ENCODE assay signal across 8 mouse cellular contexts in the genomic region with DNA sequence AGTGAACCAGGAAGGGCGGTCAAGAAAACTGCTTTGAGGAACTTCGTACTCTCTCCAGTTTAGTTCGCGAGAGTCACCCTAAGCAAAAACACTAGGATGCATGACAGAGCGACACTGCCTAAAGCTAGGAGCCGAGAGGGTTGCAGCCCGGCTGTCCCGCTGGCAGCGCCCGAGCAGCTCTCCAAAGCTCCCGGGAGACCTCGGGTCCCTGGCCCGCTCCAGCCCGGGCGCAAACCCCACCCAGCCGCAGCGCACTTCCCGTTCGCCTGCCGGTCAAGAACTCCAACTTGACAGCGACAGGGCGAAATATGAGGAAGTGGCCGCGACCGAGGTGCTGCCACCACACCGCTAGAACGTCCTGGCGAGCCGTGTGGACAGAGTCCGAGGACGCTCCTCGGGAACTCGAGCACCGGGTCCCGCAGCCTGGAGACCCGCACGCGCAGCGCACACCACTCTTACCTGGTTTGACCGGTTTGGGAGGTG. TPM values are rescaled to one million over a fixed set of nuclear protein-coding genes. Genes with fewer than 3 reads are reported as not detected.
A peak's percentile ranks its signal among the peaks of the same experiment; 100 is the strongest.
DNase-seq lines count a peak whose midpoint lies in the region; ATAC-seq and TF ChIP-seq lines count a peak whose summit lies in the region.

No protein-coding gene starts in this region.

- H3K27me3 ChIP-seq in neural tube, embryonic 11.5 days (ENCODE audit: control insufficient read depth, insufficient read depth, low read length): no peaks in the 10 kb centered on the region
- H3K27me3 ChIP-seq in erythroblast, embryonic 14.5 days (ENCODE audit: control insufficient read depth): no peaks in the 10 kb centered on the region
- no peaks in the 10 kb centered on the region for H3K27me3 ChIP-seq in heart, embryonic 15.5 days
- H3K27me3 ChIP-seq in kidney, postnatal 0 days (ENCODE audit: insufficient read depth, low read length): no peaks in the 10 kb centered on the region
- H3K27me3 ChIP-seq in liver, embryonic 15.5 days: no peaks in the 10 kb centered on the region

- peak overlapping the region; percentile 69 for H3K9ac ChIP-seq in neural tube, embryonic 11.5 days (ENCODE audit: low read length)
- peak overlapping the region; percentile 78 for H3K9ac ChIP-seq in heart, embryonic 15.5 days
- peak overlapping the region; percentile 83 for H3K9ac ChIP-seq in kidney, postnatal 0 days (ENCODE audit: low read depth, low read length)
- peak overlapping the region; percentile 85 for H3K9ac ChIP-seq in liver, embryonic 15.5 days

- peak overlapping the region; percentile 84 for H3K4me2 ChIP-seq in neural tube, embryonic 11.5 days (ENCODE audit: low read depth)
- H3K4me2 ChIP-seq in heart, embryonic 15.5 days: peak overlapping the region; percentile 77
- H3K4me2 ChIP-seq in kidney, postnatal 0 days (ENCODE audit: low read length): peak overlapping the region; percentile 61
- peak overlapping the region; percentile 93 for H3K4me2 ChIP-seq in liver, embryonic 15.5 days

- no peak for TF ChIP-seq CTCF in kidney, postnatal 0 days (IDR thresholded peaks at IDR 0.05; ENCODE audit: low read depth)

- no peaks in the 10 kb centered on the region for H3K4me1 ChIP-seq in neural tube, embryonic 11.5 days (ENCODE audit: control insufficient read depth, insufficient read depth, low read length)
- H3K4me1 ChIP-seq in erythroblast, embryonic 14.5 days (ENCODE audit: control insufficient read depth): peaks cover 28% of the 10 kb centered on the region
- H3K4me1 ChIP-seq in heart, embryonic 15.5 days (replicated peaks): peaks cover 16% of the 10 kb centered on the region
- peaks cover 16% of the 10 kb centered on the region; the same call in 1 of the 2 replicates for H3K4me1 ChIP-seq in kidney, postnatal 0 days (replicated peaks; ENCODE audit: insufficient read depth, low read length)
- H3K4me1 ChIP-seq in liver, embryonic 15.5 days (replicated peaks): peaks cover 39% of the 10 kb centered on the region

- H3K36me3 ChIP-seq in neural tube, embryonic 11.5 days (ENCODE audit: control insufficient read depth, insufficient read depth, low read length): no peaks in the 10 kb centered on the region
- no peaks in the 10 kb centered on the region for H3K36me3 ChIP-seq in erythroblast, embryonic 14.5 days (ENCODE audit: control insufficient read depth)
- no peaks in the 10 kb centered on the region for H3K36me3 ChIP-seq in heart, embryonic 15.5 days
- no peaks in the 10 kb centered on the region for H3K36me3 ChIP-seq in kidney, postnatal 0 days (ENCODE audit: insufficient read depth, low read length)
- H3K36me3 ChIP-seq in liver, embryonic 15.5 days (replicated peaks): no peaks in the 10 kb centered on the region

- WGBS in neural tube, embryonic 11.5 days: 0% methylated on average over 37 of the region's 40 CpGs
- WGBS in heart, embryonic 15.5 days: under 1% methylated on average over 40 of the region's 40 CpGs
- WGBS in kidney, postnatal 0 days: under 1% methylated on average over 40 of the region's 40 CpGs
- WGBS in liver, embryonic 15.5 days (ENCODE audit: insufficient replicate concordance): under 1% methylated on average over 40 of the region's 40 CpGs

- DNase-seq in neural tube, embryonic 11.5 days (ENCODE audit: low spot score): no peak
- no peak for DNase-seq in neural tube, embryonic 10.5 days (ENCODE audit: extremely low spot score, low spot score)
- peak; percentile 63 for DNase-seq in kidney, postnatal 0 days (ENCODE audit: low spot score)
- peak; percentile 58 for DNase-seq in naive thymus-derived CD4-positive, alpha-beta T cell, adult 2 months (ENCODE audit: low read depth)
- DNase-seq in testis, postnatal 10 days (ENCODE audit: low spot score): peak; percentile 72

- ATAC-seq in neural tube, embryonic 11.5 days (ENCODE audit: insufficient read depth, low FRiP score, low TSS enrichment): peak; percentile 74
- peak; percentile 69 for ATAC-seq in heart, embryonic 15.5 days (replicated peaks; ENCODE audit: insufficient number of reproducible peaks, insufficient read depth, low FRiP score, low read depth)
- ATAC-seq in kidney, postnatal 0 days (replicated peaks; ENCODE audit: low FRiP score, low read depth): peak; percentile 55
- peak; percentile 73 for ATAC-seq in liver, embryonic 15.5 days (ENCODE audit: insufficient read depth)

- H3K9me3 ChIP-seq in neural tube, embryonic 11.5 days (ENCODE audit: control insufficient read depth, low read length): no peaks in the 10 kb centered on the region
- H3K9me3 ChIP-seq in erythroblast, embryonic 14.5 days (ENCODE audit: control insufficient read depth, low read length): no peaks in the 10 kb centered on the region
- H3K9me3 ChIP-seq in heart, embryonic 15.5 days (replicated peaks): no peaks in the 10 kb centered on the region
- H3K9me3 ChIP-seq in kidney, postnatal 0 days (replicated peaks; ENCODE audit: low read length): no peaks in the 10 kb centered on the region
- no peaks in the 10 kb centered on the region for H3K9me3 ChIP-seq in liver, embryonic 15.5 days (replicated peaks)

- H3K4me3 ChIP-seq in neural tube, embryonic 11.5 days (ENCODE audit: low read depth, low read length): peak overlapping the region; percentile 78
- peak overlapping the region; percentile 96 for H3K4me3 ChIP-seq in erythroblast, embryonic 14.5 days (replicated peaks)
- peak overlapping the region; percentile 94 for H3K4me3 ChIP-seq in heart, embryonic 15.5 days
- H3K4me3 ChIP-seq in kidney, postnatal 0 days (replicated peaks; ENCODE audit: low read depth, low read length): peak overlapping the region; percentile 71
- peak overlapping the region; percentile 97 for H3K4me3 ChIP-seq in liver, embryonic 15.5 days (replicated peaks)

- H3K27ac ChIP-seq in neural tube, embryonic 11.5 days (ENCODE audit: low read depth, low read length): peak overlapping the region; percentile 75
- peak overlapping the region; percentile 92 for H3K27ac ChIP-seq in heart, embryonic 15.5 days
- H3K27ac ChIP-seq in kidney, postnatal 0 days: peak overlapping the region; percentile 97
- H3K27ac ChIP-seq in liver, embryonic 15.5 days (replicated peaks): peak overlapping the region; percentile 87

RNA-seq across cellular contexts. Expression of a gene that starts 0.4 kb away (rescaled TPM):
- polyA plus RNA-seq in neural tube, embryonic 11.5 days (2014; fragmentation: Nextera tagmentation; extraction: Ambion mirVana): 50.0 and 51.7 TPM in 2 replicates
- polyA plus RNA-seq in erythroblast, embryonic 14.5 days (2012): 12.0 and 12.5 TPM in 2 replicates
- 75.4 and 88.8 TPM in 2 replicates for polyA plus RNA-seq in heart, embryonic 15.5 days (2015; fragmentation: Nextera tagmentation; extraction: Ambion mirVana)
- polyA plus RNA-seq in kidney, postnatal 0 days (2015; fragmentation: Nextera tagmentation; extraction: Ambion mirVana): 190 and 191 TPM in 2 replicates
- 64.6 and 66.5 TPM in 2 replicates for polyA plus RNA-seq in liver, embryonic 15.5 days (2015; fragmentation: Nextera tagmentation; extraction: Ambion mirVana)

RNA-seq across cellular contexts. Expression of a gene that starts 0.5 kb away (rescaled TPM):
- polyA plus RNA-seq in neural tube, embryonic 11.5 days (2014; fragmentation: Nextera tagmentation; extraction: Ambion mirVana): 7.4 and 8.1 TPM in 2 replicates
- not detected in 2 replicates for polyA plus RNA-seq in erythroblast, embryonic 14.5 days (2012)
- polyA plus RNA-seq in heart, embryonic 15.5 days (2015; fragmentation: Nextera tagmentation; extraction: Ambion mirVana): 6.5 and 7.7 TPM in 2 replicates
- polyA plus RNA-seq in kidney, postnatal 0 days (2015; fragmentation: Nextera tagmentation; extraction: Ambion mirVana): 20.6 and 24.7 TPM in 2 replicates
- polyA plus RNA-seq in liver, embryonic 15.5 days (2015; fragmentation: Nextera tagmentation; extraction: Ambion mirVana): 5.5 and 5.9 TPM in 2 replicates

RNA-seq across cellular contexts. Expression of a gene that starts 39.4 kb away (rescaled TPM):
- polyA plus RNA-seq in neural tube, embryonic 11.5 days (2014; fragmentation: Nextera tagmentation; extraction: Ambion mirVana): 24.2 and 27.1 TPM in 2 replicates
- 1.5 and 1.6 TPM in 2 replicates for polyA plus RNA-seq in erythroblast, embryonic 14.5 days (2012)
- polyA plus RNA-seq in heart, embryonic 15.5 days (2015; fragmentation: Nextera tagmentation; extraction: Ambion mirVana): 23.5 and 25.4 TPM in 2 replicates
- 32.2 and 35.9 TPM in 2 replicates for polyA plus RNA-seq in kidney, postnatal 0 days (2015; fragmentation: Nextera tagmentation; extraction: Ambion mirVana)
- polyA plus RNA-seq in liver, embryonic 15.5 days (2015; fragmentation: Nextera tagmentation; extraction: Ambion mirVana): 14.7 and 16.8 TPM in 2 replicates

Comparison
In these comparisons a context has a peak if more than half of its experiments do, and no peak if none do; other contexts are left out.
1. DNase-seq: peak in kidney, postnatal 0 days (single experiment), naive thymus-derived CD4-positive, alpha-beta T cell, adult 2 months (single experiment) and testis, postnatal 10 days (single experiment); none in neural tube, embryonic 11.5 days (single experiment) and neural tube, embryonic 10.5 days (single experiment).
2. Peak in every context shown above with its lines, with median percentiles within 50 percentile points of each other: ATAC-seq, H3K27ac ChIP-seq, H3K4me2 ChIP-seq, H3K4me3 ChIP-seq and H3K9ac ChIP-seq.